Mouse (Mus musculus) ES-Bruce4 (cell line): ENCODE data around the gene Lta.

Experiments used
- CTCF ChIP-seq: IDR thresholded peaks from one replicate; pipeline ENCODE4 v1.8.1; 2011; ENCODE audit warnings: low read depth, low read length
- POLR2A ChIP-seq: IDR thresholded peaks from one replicate; pipeline ENCODE4 v1.8.1; 2011; ENCODE audit warnings: low read length; ENCODE audit not compliant: insufficient read depth

GRCm38 (mm10) chr17:35194844-35195630, 10.1 kb downstream of the Lta start:
- TF ChIP-seq CTCF = no peak
- no peak for TF ChIP-seq POLR2A
